Mouse (Mus musculus): ENCODE data around the gene Vmn1r11.

Gene Vmn1r11

GRCm38 (mm10) chr6:57133155-57133554 is at the start of gene Vmn1r11:
Vmn1r11 (plus strand) TSS chr6:57133455.
- DNase-seq (ENCODE audit: low spot score in 2 of 2), result no peak

GRCm38 (mm10) chr6:57106358-57106757 is 26.9 kb upstream of the Vmn1r11 start:
- no peak for DNase-seq (ENCODE audit: low spot score in 2 of 2)

- DNase-seq (ENCODE audit: low spot score in 2 of 2), result no peak
These were observed 24.1 kb upstream of the Vmn1r11 start, which contains the start of gene Vmn1r10 for GRCm38 (mm10) chr6:57109154-57109553. Vmn1r10 (plus strand) TSS chr6:57109454.

- DNase-seq (ENCODE audit: low spot score in 2 of 2), result no peak
These were observed 23.4 kb downstream of the Vmn1r11 start, which contains the start of gene Vmn1r12 for GRCm38 (mm10) chr6:57156619-57157018. Vmn1r12 (plus strand) TSS chr6:57156919.
